Mouse (Mus musculus) CH12.LX (cell line): ENCODE measurements at regions not wholly inside any gene's neighbourhood (a gene's known extent, or its start where the extent isn't known, plus 50 kb on each side); places are given as distances from the start of the nearest gene placed in this dataset.

Source experiments
- DNase-seq: peaks from one replicate; pipeline ENCODE4 v3.0.0-alpha.2; 2013; ENCODE audit errors: extremely low read depth
- H3K27ac ChIP-seq: 2 replicates; pipeline ENCODE4 v1.5.1; 2012; ENCODE audit warnings: low read depth, mild to moderate bottlenecking, control low read depth, moderate library complexity; ENCODE audit not compliant: insufficient read depth
- H3K27me3 ChIP-seq: replicated peaks from 2 replicates; pipeline ENCODE3; 2012; ENCODE audit warnings: inconsistent platforms
- H3K36me3 ChIP-seq, 2 experiments: replicated peaks in 1 of 2; 2 replicates each; pipeline versions ENCODE3 to v1.6.1; 2012; ENCODE audit warnings: inconsistent platforms in 1 of 2, low read length in 1 of 2, mild to moderate bottlenecking in 1 of 2, mixed read lengths in 1 of 2, moderate library complexity in 1 of 2; ENCODE audit not compliant: control insufficient read depth in 1 of 2, insufficient read depth in 1 of 2
- H3K4me1 ChIP-seq, 2 experiments: 2 replicates each; pipeline ENCODE4 v1.6.1; 2012; ENCODE audit warnings: inconsistent platforms in 1 of 2, moderate library complexity in 1 of 2; ENCODE audit not compliant: insufficient read depth in 2 of 2, control insufficient read depth in 1 of 2
- H3K4me2 ChIP-seq: 2 replicates; pipeline ENCODE4 v1.6.1; 2012; ENCODE audit warnings: low read depth, mild to moderate bottlenecking, control low read depth; ENCODE audit not compliant: poor library complexity, insufficient read depth, severe bottlenecking
- H3K4me3 ChIP-seq, 3 experiments: fragments of 150-350 bp in 1 of 3; sonication (generic) in 1 of 3; replicated peaks in 1 of 3; 2 replicates each; pipeline versions ENCODE3 to v1.5.1; 2011 to 2012; ENCODE audit warnings: low read depth in 2 of 3, low read length in 2 of 3, mild to moderate bottlenecking in 2 of 3, moderate library complexity in 2 of 3, control low read depth in 1 of 3, improper control_type of control experiment in 1 of 3, inconsistent platforms in 1 of 3, mixed read lengths in 1 of 3; ENCODE audit not compliant: poor library complexity in 1 of 3
- H3K79me2 ChIP-seq: replicated peaks from 2 replicates; pipeline ENCODE4 v1.6.1; 2012; ENCODE audit warnings: mild to moderate bottlenecking, moderate library complexity; ENCODE audit not compliant: control insufficient read depth, poor library complexity, insufficient read depth, severe bottlenecking; ENCODE audit errors: extremely low read depth
- H3K9ac ChIP-seq: 2 replicates; pipeline ENCODE4 v1.6.1; 2012; ENCODE audit warnings: low read depth, mild to moderate bottlenecking, control low read depth, moderate library complexity; ENCODE audit not compliant: insufficient read depth
- H3K9me3 ChIP-seq: replicated peaks from 2 replicates; pipeline ENCODE3; 2012; ENCODE audit warnings: low read length, inconsistent platforms, mixed read lengths
- CHD1 ChIP-seq: IDR thresholded peaks from 2 replicates; pipeline ENCODE4 v1.6.1; 2012; ENCODE audit warnings: low read depth, low read length, improper control_type of control experiment, inconsistent platforms
- CTCF ChIP-seq, 2 experiments: IDR thresholded peaks in 1 of 2; conservative IDR thresholded peaks in 1 of 2; 2 replicates each; pipeline ENCODE4 v1.5.1; 2011 to 2012; ENCODE audit warnings: low read depth in 2 of 2, low read length in 2 of 2, improper control_type of control experiment in 1 of 2, inconsistent platforms in 1 of 2, mild to moderate bottlenecking in 1 of 2, moderate library complexity in 1 of 2
- E2F4 ChIP-seq: IDR thresholded peaks from 2 replicates; pipeline ENCODE4 v1.6.1; 2011; ENCODE audit warnings: low read depth, low read length, improper control_type of control experiment; ENCODE audit not compliant: insufficient replicate concordance
- EP300 ChIP-seq: IDR thresholded peaks from 2 replicates; pipeline ENCODE4 v1.6.1; 2011; ENCODE audit warnings: low read length, improper control_type of control experiment
- ETS1 ChIP-seq: conservative IDR thresholded peaks from 2 replicates; pipeline ENCODE4 v1.6.1; 2012; ENCODE audit warnings: low read depth, mild to moderate bottlenecking, inconsistent platforms, low read length, improper control_type of control experiment, moderate library complexity
- HCFC1 ChIP-seq: IDR thresholded peaks from 2 replicates; pipeline ENCODE4 v1.6.1; 2012; ENCODE audit warnings: low read depth, mild to moderate bottlenecking, inconsistent platforms, low read length, improper control_type of control experiment
- JUN ChIP-seq: IDR thresholded peaks from 2 replicates; pipeline ENCODE4 v1.6.1; 2011; ENCODE audit warnings: low read depth, mild to moderate bottlenecking, low read length, improper control_type of control experiment, moderate library complexity; ENCODE audit not compliant: insufficient read depth
- JUND ChIP-seq: conservative IDR thresholded peaks from 2 replicates; pipeline ENCODE4 v1.6.1; 2011; ENCODE audit warnings: low read depth, low read length, improper control_type of control experiment
- KAT2A ChIP-seq: IDR thresholded peaks from 2 replicates; pipeline ENCODE4 v1.6.1; 2012; ENCODE audit warnings: low read length, improper control_type of control experiment, inconsistent platforms; ENCODE audit not compliant: insufficient replicate concordance
- MAFK ChIP-seq: IDR thresholded peaks from 2 replicates; pipeline ENCODE4 v1.6.1; 2011; ENCODE audit warnings: low read length, improper control_type of control experiment; ENCODE audit not compliant: insufficient replicate concordance
- MAX ChIP-seq: IDR thresholded peaks from 2 replicates; pipeline ENCODE4 v1.6.1; 2011; ENCODE audit warnings: low read length, improper control_type of control experiment
- MAZ ChIP-seq: IDR thresholded peaks from 2 replicates; pipeline ENCODE4 v1.6.1; 2012; ENCODE audit warnings: low read depth, mild to moderate bottlenecking, inconsistent platforms, low read length, improper control_type of control experiment, moderate library complexity
- MXI1 ChIP-seq: IDR thresholded peaks from 2 replicates; pipeline ENCODE4 v1.6.1; 2011; ENCODE audit warnings: mild to moderate bottlenecking, low read depth, low read length, improper control_type of control experiment
- NELFE ChIP-seq: IDR thresholded peaks from 2 replicates; pipeline ENCODE4 v1.6.1; 2011; ENCODE audit warnings: low read depth, low read length, improper control_type of control experiment
- POLR2A ChIP-seq: IDR thresholded peaks from 2 replicates; pipeline ENCODE4 v1.6.1; 2011; ENCODE audit warnings: low read depth, mild to moderate bottlenecking, improper control_type of control experiment, low read length
- RAD21 ChIP-seq: IDR thresholded peaks from 2 replicates; pipeline ENCODE4 v1.6.1; 2011; ENCODE audit warnings: low read depth, mild to moderate bottlenecking, low read length, improper control_type of control experiment, moderate library complexity
- RCOR1 ChIP-seq: conservative IDR thresholded peaks from 2 replicates; pipeline ENCODE4 v1.6.1; 2012; ENCODE audit warnings: low read depth, mild to moderate bottlenecking, inconsistent platforms, low read length, improper control_type of control experiment
- SMC3 ChIP-seq: IDR thresholded peaks from 2 replicates; pipeline ENCODE4 v1.6.1; 2011; ENCODE audit warnings: low read depth, low read length, improper control_type of control experiment
- TBP ChIP-seq: conservative IDR thresholded peaks from 2 replicates; pipeline ENCODE4 v1.6.1; 2011; ENCODE audit warnings: low read depth, low read length, improper control_type of control experiment
- UBTF ChIP-seq: IDR thresholded peaks from 2 replicates; pipeline ENCODE4 v1.6.1; 2012; ENCODE audit warnings: low read depth, mild to moderate bottlenecking, inconsistent platforms, low read length, improper control_type of control experiment, moderate library complexity
- ZC3H11A ChIP-seq: IDR thresholded peaks from 2 replicates; pipeline ENCODE4 v1.6.1; 2012; ENCODE audit warnings: low read depth, mild to moderate bottlenecking, inconsistent platforms, low read length, improper control_type of control experiment
- ZKSCAN1 ChIP-seq: IDR thresholded peaks from 2 replicates; pipeline ENCODE4 v1.6.1; 2012; ENCODE audit warnings: low read depth, inconsistent platforms, low read length, improper control_type of control experiment, borderline replicate concordance
- dilution Hi-C: fragments of 300-500 bp; cut with MboI; formaldehyde crosslinking; loops from 2 replicates; pipeline ENCODE4 v1.14.3; 2020; ENCODE audit warnings: low sequenced_read_pairs; ENCODE audit not compliant: extremely low pct_unique_long_range_greater_than_20kb, extremely low pct_ligation_motif_present
- in situ Hi-C: fragments of 300-500 bp; cut with MboI; formaldehyde crosslinking; loops from 3 replicates; pipeline ENCODE4 v1.14.3; 2019; ENCODE audit warnings: low sequenced_read_pairs, low pct_ligation_motif_present, low pct_unique_long_range_greater_than_20kb, mixed read lengths

DNA sequence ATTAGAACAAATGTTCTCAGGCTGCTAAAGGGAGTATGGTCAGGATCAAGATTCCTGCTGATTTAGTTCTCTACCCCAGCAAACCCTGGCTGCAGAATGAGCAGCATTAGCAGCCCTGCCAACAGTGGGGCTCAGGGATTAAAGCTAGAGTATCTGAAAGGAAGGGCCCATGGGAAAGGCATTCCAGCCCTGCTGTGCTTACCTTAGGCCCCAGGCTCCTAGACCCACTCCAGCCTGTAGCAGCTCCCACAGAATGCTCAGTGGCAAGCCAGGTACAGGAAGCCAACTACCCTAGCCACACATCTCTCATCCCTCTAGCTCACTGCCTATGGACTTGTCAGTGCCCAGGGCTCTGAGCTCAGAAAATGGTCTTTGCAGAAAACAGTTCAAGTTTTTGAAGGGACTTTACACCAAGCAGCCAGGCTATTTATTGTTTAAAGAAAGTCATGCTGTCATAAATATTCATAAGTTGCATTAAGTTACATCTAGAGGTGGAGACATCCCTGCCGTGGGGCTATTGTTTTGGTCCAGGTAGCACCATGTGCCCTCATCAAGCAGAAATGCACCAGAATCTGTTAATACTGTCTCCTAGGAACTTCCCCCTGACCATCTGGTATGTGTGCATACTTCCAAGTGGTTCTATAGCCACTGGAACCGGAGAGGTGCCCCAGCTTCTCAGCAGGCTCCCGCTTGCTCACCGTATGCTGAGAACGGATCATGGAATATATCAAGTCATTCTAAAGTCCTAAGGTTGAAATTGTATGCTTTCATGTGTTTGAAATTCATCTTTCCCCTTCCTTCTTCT is 598.9 kb upstream of the Arpp21 start:
- H3K79me2 ChIP-seq: no peaks in the 10 kb centered on the region
- TF ChIP-seq JUND (no peak), CHD1 (no peak), ZC3H11A (no peak), MAZ (no peak), CTCF (conservative IDR thresholded peaks at IDR 0.05 in 1 of 2, IDR thresholded peaks at IDR 0.05 in 1 of 2; ENCODE audit: low read depth in 2 of 2, low read length in 2 of 2) (no peak), HCFC1 (no peak), MAFK (no peak), KAT2A (no peak)
- no peaks in the 10 kb centered on the region for H3K4me1 ChIP-seq
- H3K4me3 ChIP-seq: no peak overlapping the region
- peaks cover 62% of the 10 kb centered on the region for H3K9me3 ChIP-seq
- dilution Hi-C loops: no loop called here
- H3K36me3 ChIP-seq: no peaks in the 10 kb centered on the region
- no peak overlapping the region for H3K4me2 ChIP-seq
- H3K27ac ChIP-seq: no peak overlapping the region
- no peak overlapping the region for H3K9ac ChIP-seq
- in situ Hi-C loops: no loop called here
- H3K27me3 ChIP-seq: no peaks in the 10 kb centered on the region
- DNase-seq: no peak

DNA sequence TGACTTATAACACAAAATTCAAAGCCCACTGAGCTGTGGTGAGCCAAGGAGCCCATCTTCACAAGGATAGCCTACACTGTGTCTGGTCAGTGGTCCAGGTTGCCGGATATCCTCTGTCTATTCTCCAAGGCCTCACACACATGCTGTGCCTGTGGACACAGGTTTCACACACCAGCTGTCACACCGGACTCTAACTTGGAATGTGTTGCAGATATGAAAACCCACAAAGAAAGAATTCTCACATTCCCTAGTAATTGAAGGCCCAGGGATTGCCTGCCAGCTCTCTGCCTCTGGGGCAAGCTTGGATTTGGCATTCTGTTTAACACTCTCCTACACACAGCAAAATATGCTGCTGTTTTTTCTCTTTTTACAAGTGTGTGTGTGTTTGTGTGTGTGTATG is 595.4 kb upstream of the Arpp21 start:
- H3K79me2 ChIP-seq: no peaks in the 10 kb centered on the region
- no peak overlapping the region for H3K4me2 ChIP-seq
- H3K4me3 ChIP-seq: no peak overlapping the region
- TF ChIP-seq JUN (no peak), MXI1 (no peak), MAX (no peak)
- TF ChIP-seq, all 38 proteins: peak for 0
- no peak overlapping the region for H3K27ac ChIP-seq
- in situ Hi-C loops (no loop called here), dilution Hi-C loops (no loop called here)
- H3K27me3 ChIP-seq: no peaks in the 10 kb centered on the region
- peaks cover 77% of the 10 kb centered on the region for H3K9me3 ChIP-seq
- DNase-seq: no peak
- H3K4me1 ChIP-seq: no peaks in the 10 kb centered on the region
- no peak overlapping the region for H3K9ac ChIP-seq
- H3K36me3 ChIP-seq: no peaks in the 10 kb centered on the region

DNA sequence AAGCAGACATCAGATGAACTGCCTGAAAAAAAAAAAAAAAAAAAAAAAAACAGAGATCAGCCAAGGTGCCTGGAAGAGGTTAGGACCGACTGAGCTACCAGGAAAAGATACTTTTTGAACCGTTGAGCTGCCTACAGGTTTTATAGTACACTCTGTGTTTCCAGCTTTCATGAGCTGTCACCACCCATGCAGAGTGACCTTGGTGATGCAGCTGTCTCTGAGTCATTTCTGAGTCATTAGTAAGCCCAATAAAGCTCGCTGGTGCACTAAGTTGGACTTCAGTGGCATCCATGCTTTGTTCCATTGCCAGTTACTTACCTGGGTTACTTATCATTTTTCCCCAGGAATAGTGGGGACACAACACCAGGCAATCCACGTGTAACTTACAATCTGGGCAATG is 592.9 kb upstream of the Arpp21 start:
- Histone ChIP-seq H3K79me2 (no peaks in the 10 kb centered on the region), H3K9ac (no peak overlapping the region), H3K9me3 (peaks cover 70% of the 10 kb centered on the region), H3K36me3 (no peaks in the 10 kb centered on the region), H3K4me1 (no peaks in the 10 kb centered on the region), H3K4me2 (no peak overlapping the region), H3K4me3 (no peak overlapping the region), H3K27ac (no peak overlapping the region), H3K27me3 (no peaks in the 10 kb centered on the region)
- no peak for DNase-seq
- dilution Hi-C loops: no loop called here
- TF ChIP-seq NELFE (no peak), MXI1 (no peak), RCOR1 (no peak), MAX (no peak), ZKSCAN1 (no peak), ETS1 (no peak), EP300 (no peak), UBTF (no peak), RAD21 (no peak), SMC3 (no peak), CHD1 (no peak), HCFC1 (no peak), POLR2A (no peak), JUND (no peak), JUN (no peak), CTCF (conservative IDR thresholded peaks at IDR 0.05 in 1 of 2, IDR thresholded peaks at IDR 0.05 in 1 of 2; ENCODE audit: low read depth in 2 of 2, low read length in 2 of 2) (no peak), E2F4 (no peak), TBP (no peak)
- in situ Hi-C loops: no loop called here
